Mouse (Mus musculus) fat pad, adult 2 months (tissue): ENCODE data around the gene Ovch2.

Experiments used
- DNase-seq: peaks from one replicate; pipeline ENCODE4 v3.0.0-alpha.2; 2011; ENCODE audit warnings: low read depth, low spot score; ENCODE audit errors: extremely low read depth

Gene Ovch2

DNA sequence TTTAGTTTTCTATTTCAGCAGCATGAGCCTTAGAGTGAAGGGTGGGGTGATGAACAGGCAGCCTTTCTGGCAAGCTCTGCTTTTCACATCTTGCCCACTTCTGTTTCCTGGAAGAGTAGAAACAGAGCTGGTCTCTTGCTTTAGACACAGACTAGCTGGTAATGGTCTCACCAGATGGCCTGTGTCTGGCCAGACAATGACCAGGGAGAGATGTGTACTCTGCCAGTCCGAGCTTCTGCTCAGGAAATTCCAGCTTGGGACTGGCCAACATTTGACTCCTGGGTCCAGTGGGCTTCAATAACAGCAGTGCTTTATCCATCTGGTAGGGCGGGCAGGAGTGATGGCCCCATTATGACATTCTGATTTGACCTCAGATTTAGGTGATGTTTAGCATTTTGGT is 55.9 kb downstream of the Ovch2 start:
- no peak for DNase-seq

- no peak for DNase-seq
Measured at GRCm38 (mm10) chr7:107744454-107744853, 56.6 kb downstream of the Ovch2 start.

DNA sequence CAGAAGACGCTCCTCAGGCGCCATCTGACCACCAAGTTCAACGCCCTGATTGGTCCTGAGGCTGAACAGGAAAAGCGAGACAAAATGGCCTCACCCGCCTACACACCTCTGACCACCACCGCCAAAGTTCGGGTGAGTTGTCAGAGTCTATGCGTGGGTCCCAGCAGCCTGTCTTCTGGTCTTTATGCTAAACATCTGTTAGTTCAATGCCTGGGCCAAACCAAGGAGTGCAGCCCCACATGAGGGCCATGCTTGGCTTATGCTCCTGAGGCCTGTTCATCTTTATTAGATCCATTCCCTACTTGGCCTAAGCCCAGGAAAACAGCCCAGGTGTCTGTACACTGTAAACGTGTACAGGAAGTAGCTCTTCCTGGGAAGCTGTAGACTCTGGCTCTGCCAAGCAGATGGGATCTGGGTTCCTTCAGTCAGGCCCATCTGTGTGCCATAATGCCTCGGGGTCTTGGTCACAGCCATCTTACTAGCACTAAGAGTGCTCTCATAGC is 58.0 kb downstream of the Ovch2 start:
- DNase-seq = no peak

- no peak for DNase-seq
Measured at GRCm38 (mm10) chr7:107738726-107739125, 62.3 kb downstream of the Ovch2 start.

GRCm38 (mm10) chr7:107733162-107733561 is 67.8 kb downstream of the Ovch2 start:
- no peak for DNase-seq
